Mouse (Mus musculus) cortical plate, adult 2 months (tissue): ENCODE measurements around the gene Cbx7.

ENCODE experiments used
- CTCF ChIP-seq: fragments of 200-500 bp; IDR thresholded peaks from 2 replicates; pipeline ENCODE4 v1.5.1; 2011; ENCODE audit warnings: mild to moderate bottlenecking, control low read depth, low read length; ENCODE audit not compliant: insufficient read depth; ENCODE audit errors: extremely low read depth
- POLR2A ChIP-seq: fragments of 200-500 bp; IDR thresholded peaks from 2 replicates; pipeline ENCODE4 v1.6.1; 2011; ENCODE audit warnings: mild to moderate bottlenecking, low read length, control low read depth; ENCODE audit not compliant: insufficient read depth; ENCODE audit errors: extremely low read depth

- TF ChIP-seq CTCF: no peak
- TF ChIP-seq POLR2A: no peak
These were observed 39.3 kb upstream of the Cbx7 start for GRCm38 (mm10) chr15:80010182-80010558.
